Mouse (Mus musculus): ENCODE data around the gene Clec9a. TPM values are rescaled to one million over a fixed set of nuclear protein-coding genes. Genes with fewer than 3 reads are reported as not detected.
A peak's percentile ranks its signal among the peaks of the same experiment; 100 is the strongest.

Gene Clec9a
- total and polyA plus RNA-seq, 3 experiments, result not detected

DNA sequence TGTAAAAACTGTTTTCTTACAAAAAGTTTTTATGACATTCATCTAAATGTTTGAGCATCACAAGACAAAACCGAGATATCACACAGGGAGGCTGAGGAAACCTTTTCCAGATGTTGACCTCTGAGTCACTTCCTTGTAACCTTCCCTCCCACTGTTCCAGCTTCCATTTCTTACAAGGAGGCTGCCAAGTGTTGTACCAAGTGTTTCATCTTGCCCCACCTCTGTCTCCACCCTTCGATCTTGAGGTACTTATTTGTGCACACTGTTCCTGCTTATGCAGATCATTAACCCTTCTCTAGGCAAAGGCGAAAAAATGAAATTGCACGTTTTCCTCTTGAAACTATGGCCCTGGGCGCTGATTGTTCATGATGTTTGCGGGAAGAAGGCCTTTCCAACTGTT, 41.1 kb downstream of the Clec9a start:
- Histone ChIP-seq H3K9ac (ENCODE audit: insufficient read depth, low read depth) (no peak overlapping the region), H3K9me3 (replicated peaks; ENCODE audit: low read length) (no peaks in the 10 kb centered on the region), H3K4me2 (ENCODE audit: insufficient read depth, low read depth, poor library complexity, severe bottlenecking) (no peak overlapping the region), H3K79me2 (replicated peaks; ENCODE audit: control insufficient read depth, extremely low read depth, insufficient read depth, poor library complexity, severe bottlenecking) (no peaks in the 10 kb centered on the region), H3K4me1 (ENCODE audit: control insufficient read depth in 1 of 2, insufficient read depth in 2 of 2) (0 out of 4 replicates have a peak, but pooled peaks cover 0 to 8% of the 10 kb centered on the region in 2 experiments), H3K27me3 (replicated peaks) (no peaks in the 10 kb centered on the region), H3K36me3 (replicated peaks in 1 of 2; ENCODE audit: control insufficient read depth in 1 of 2, insufficient read depth in 1 of 2, low read length in 1 of 2) (no peaks in the 10 kb centered on the region), H3K4me3 (replicated peaks in 1 of 3; ENCODE audit: low read depth in 2 of 3, low read length in 2 of 3, poor library complexity in 1 of 3) (no peak overlapping the region), H3K27ac (ENCODE audit: insufficient read depth, low read depth) (no peak overlapping the region)
- TF ChIP-seq NRF1 (IDR thresholded peaks at IDR 0.05; ENCODE audit: low read depth, low read length), result no peak
- TF ChIP-seq ELF1 (IDR thresholded peaks at IDR 0.05; ENCODE audit: low read depth, low read length), result no peak
- TF ChIP-seq BHLHE40 (IDR thresholded peaks at IDR 0.05; ENCODE audit: low read depth, low read length), result no peak
- no peak for TF ChIP-seq POLR2AphosphoS2 (IDR thresholded peaks at IDR 0.05; ENCODE audit: low read depth, low read length)
- TF ChIP-seq ZC3H11A (IDR thresholded peaks at IDR 0.05; ENCODE audit: low read depth, low read length), result no peak
- TF ChIP-seq HCFC1 (IDR thresholded peaks at IDR 0.05; ENCODE audit: low read depth, low read length), result no peak
- no peak for TF ChIP-seq MXI1 (IDR thresholded peaks at IDR 0.05; ENCODE audit: low read depth, low read length)
- no peak for TF ChIP-seq RAD21 (IDR thresholded peaks at IDR 0.05; ENCODE audit: low read depth, low read length)
- TF ChIP-seq CHD1 (IDR thresholded peaks at IDR 0.05; ENCODE audit: low read depth, low read length), result no peak
- no peak for TF ChIP-seq MAX (IDR thresholded peaks at IDR 0.05; ENCODE audit: low read length)
- dilution Hi-C loops (cut with MboI; ENCODE audit: extremely low pct_ligation_motif_present, extremely low pct_unique_long_range_greater_than_20kb, low sequenced_read_pairs), result no loop called here
- no peak for DNase-seq (ENCODE audit: extremely low read depth)
- in situ Hi-C loops (cut with MboI; ENCODE audit: low pct_ligation_motif_present, low pct_unique_long_range_greater_than_20kb, low sequenced_read_pairs), result no loop called here

DNA sequence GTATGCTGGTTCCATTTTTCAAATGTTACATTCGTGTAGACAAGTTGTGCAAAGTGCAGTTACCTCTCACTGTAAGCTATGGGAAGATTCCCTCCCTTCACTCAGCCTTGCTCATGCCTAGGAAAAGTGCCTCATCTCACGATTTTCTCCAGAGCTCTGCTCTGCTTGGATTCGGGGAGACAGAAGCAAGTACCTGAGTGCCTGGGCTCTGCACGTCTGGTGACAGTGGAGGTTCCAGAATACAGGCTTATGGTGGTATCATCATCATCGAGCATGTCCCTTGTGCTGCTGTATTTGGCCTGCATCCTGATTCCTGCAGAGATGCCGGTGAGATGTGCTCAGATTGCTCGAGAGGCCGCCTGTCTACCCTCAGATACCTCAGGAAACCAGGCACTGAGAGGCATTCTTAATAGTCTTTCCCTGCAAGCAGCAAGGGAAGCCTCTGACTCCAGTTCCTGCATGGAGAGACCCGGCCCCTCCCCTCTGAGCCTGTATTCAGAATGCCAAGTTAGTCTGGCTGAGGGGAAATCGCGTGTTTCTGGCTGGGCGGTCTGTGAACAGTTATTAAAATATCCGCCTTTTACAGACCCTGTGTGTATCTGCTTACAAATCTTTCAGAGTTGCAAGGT, 42.9 kb downstream of the Clec9a start, which contains the start of gene Clec1a:
TSS of gene Clec1a (minus strand) at position 590 of the 629 bp plus-strand sequence.
- H3K4me3 ChIP-seq (replicated peaks in 1 of 3; ENCODE audit: low read depth in 2 of 3, low read length in 2 of 3, poor library complexity in 1 of 3), result peak within 1 kb of the TSS in 1 of 3 experiments; percentile 18
- H3K9ac ChIP-seq (ENCODE audit: insufficient read depth, low read depth), result 0 out of 2 replicates have a peak within 1 kb of the TSS, but pooled peaks have one; percentile 17
- H3K4me2 ChIP-seq (ENCODE audit: insufficient read depth, low read depth, poor library complexity, severe bottlenecking), result peak within 1 kb of the TSS; percentile 73
- no peaks in the 10 kb centered on the region for H3K79me2 ChIP-seq (replicated peaks; ENCODE audit: control insufficient read depth, extremely low read depth, insufficient read depth, poor library complexity, severe bottlenecking)
- 0 out of 4 replicates have a peak, but pooled peaks cover 0 to 8% of the 10 kb centered on the region in 2 experiments for H3K4me1 ChIP-seq (ENCODE audit: control insufficient read depth in 1 of 2, insufficient read depth in 2 of 2)
- no peak within 1 kb of the TSS for H3K27ac ChIP-seq (ENCODE audit: insufficient read depth, low read depth)
- no peaks in the 10 kb centered on the region for H3K36me3 ChIP-seq (replicated peaks in 1 of 2; ENCODE audit: control insufficient read depth in 1 of 2, insufficient read depth in 1 of 2, low read length in 1 of 2)
- no peaks in the 10 kb centered on the region for H3K9me3 ChIP-seq (replicated peaks; ENCODE audit: low read length)
- no peak for DNase-seq (ENCODE audit: extremely low read depth)
- dilution Hi-C loops (cut with MboI; ENCODE audit: extremely low pct_ligation_motif_present, extremely low pct_unique_long_range_greater_than_20kb, low sequenced_read_pairs), result no loop called here
- in situ Hi-C loops (cut with MboI; ENCODE audit: low pct_ligation_motif_present, low pct_unique_long_range_greater_than_20kb, low sequenced_read_pairs), result no loop called here
- no peaks in the 10 kb centered on the region for H3K27me3 ChIP-seq (replicated peaks)
- no peak for TF ChIP-seq E2F4 (IDR thresholded peaks at IDR 0.05; ENCODE audit: insufficient replicate concordance, low read depth, low read length)
- no peak for TF ChIP-seq MAZ (IDR thresholded peaks at IDR 0.05; ENCODE audit: low read depth, low read length)
- TF ChIP-seq ZKSCAN1 (IDR thresholded peaks at IDR 0.05; ENCODE audit: borderline replicate concordance, low read depth, low read length), result no peak
- TF ChIP-seq HCFC1 (IDR thresholded peaks at IDR 0.05; ENCODE audit: low read depth, low read length), result no peak
- no peak for TF ChIP-seq ZNF384 (IDR thresholded peaks at IDR 0.05; ENCODE audit: low read depth, low read length)
